Mouse (Mus musculus) CH12.LX (cell line): ENCODE measurements at regions not wholly inside any gene's neighbourhood (a gene's known extent, or its start where the extent isn't known, plus 50 kb on each side); places are given as distances from the start of the nearest gene placed in this dataset.

Experiments used
- DNase-seq: peaks from one replicate; pipeline ENCODE4 v3.0.0-alpha.2; 2013; ENCODE audit errors: extremely low read depth
- H3K27ac ChIP-seq: 2 replicates; pipeline ENCODE4 v1.5.1; 2012; ENCODE audit warnings: low read depth, mild to moderate bottlenecking, control low read depth, moderate library complexity; ENCODE audit not compliant: insufficient read depth
- H3K27me3 ChIP-seq: replicated peaks from 2 replicates; pipeline ENCODE3; 2012; ENCODE audit warnings: inconsistent platforms
- H3K36me3 ChIP-seq, 2 experiments: replicated peaks in 1 of 2; 2 replicates each; pipeline versions ENCODE3 to v1.6.1; 2012; ENCODE audit warnings: inconsistent platforms in 1 of 2, low read length in 1 of 2, mild to moderate bottlenecking in 1 of 2, mixed read lengths in 1 of 2, moderate library complexity in 1 of 2; ENCODE audit not compliant: control insufficient read depth in 1 of 2, insufficient read depth in 1 of 2
- H3K4me1 ChIP-seq, 2 experiments: 2 replicates each; pipeline ENCODE4 v1.6.1; 2012; ENCODE audit warnings: inconsistent platforms in 1 of 2, moderate library complexity in 1 of 2; ENCODE audit not compliant: insufficient read depth in 2 of 2, control insufficient read depth in 1 of 2
- H3K4me2 ChIP-seq: 2 replicates; pipeline ENCODE4 v1.6.1; 2012; ENCODE audit warnings: low read depth, mild to moderate bottlenecking, control low read depth; ENCODE audit not compliant: poor library complexity, insufficient read depth, severe bottlenecking
- H3K4me3 ChIP-seq, 3 experiments: fragments of 150-350 bp in 1 of 3; sonication (generic) in 1 of 3; replicated peaks in 1 of 3; 2 replicates each; pipeline versions ENCODE3 to v1.5.1; 2011 to 2012; ENCODE audit warnings: low read depth in 2 of 3, low read length in 2 of 3, mild to moderate bottlenecking in 2 of 3, moderate library complexity in 2 of 3, control low read depth in 1 of 3, improper control_type of control experiment in 1 of 3, inconsistent platforms in 1 of 3, mixed read lengths in 1 of 3; ENCODE audit not compliant: poor library complexity in 1 of 3
- H3K79me2 ChIP-seq: replicated peaks from 2 replicates; pipeline ENCODE4 v1.6.1; 2012; ENCODE audit warnings: mild to moderate bottlenecking, moderate library complexity; ENCODE audit not compliant: control insufficient read depth, poor library complexity, insufficient read depth, severe bottlenecking; ENCODE audit errors: extremely low read depth
- H3K9ac ChIP-seq: 2 replicates; pipeline ENCODE4 v1.6.1; 2012; ENCODE audit warnings: low read depth, mild to moderate bottlenecking, control low read depth, moderate library complexity; ENCODE audit not compliant: insufficient read depth
- H3K9me3 ChIP-seq: replicated peaks from 2 replicates; pipeline ENCODE3; 2012; ENCODE audit warnings: low read length, inconsistent platforms, mixed read lengths
- BHLHE40 ChIP-seq: IDR thresholded peaks from 2 replicates; pipeline ENCODE4 v1.6.1; 2011; ENCODE audit warnings: mild to moderate bottlenecking, low read depth, low read length, improper control_type of control experiment
- CHD1 ChIP-seq: IDR thresholded peaks from 2 replicates; pipeline ENCODE4 v1.6.1; 2012; ENCODE audit warnings: low read depth, low read length, improper control_type of control experiment, inconsistent platforms
- CHD2 ChIP-seq: IDR thresholded peaks from 2 replicates; pipeline ENCODE4 v1.6.1; 2011; ENCODE audit warnings: low read length, improper control_type of control experiment
- CTCF ChIP-seq, 2 experiments: IDR thresholded peaks in 1 of 2; conservative IDR thresholded peaks in 1 of 2; 2 replicates each; pipeline ENCODE4 v1.5.1; 2011 to 2012; ENCODE audit warnings: low read depth in 2 of 2, low read length in 2 of 2, improper control_type of control experiment in 1 of 2, inconsistent platforms in 1 of 2, mild to moderate bottlenecking in 1 of 2, moderate library complexity in 1 of 2
- E2F4 ChIP-seq: IDR thresholded peaks from 2 replicates; pipeline ENCODE4 v1.6.1; 2011; ENCODE audit warnings: low read depth, low read length, improper control_type of control experiment; ENCODE audit not compliant: insufficient replicate concordance
- ELF1 ChIP-seq: IDR thresholded peaks from 2 replicates; pipeline ENCODE4 v1.6.1; 2014; ENCODE audit warnings: low read depth, mild to moderate bottlenecking, inconsistent platforms, low read length, improper control_type of control experiment
- EP300 ChIP-seq: IDR thresholded peaks from 2 replicates; pipeline ENCODE4 v1.6.1; 2011; ENCODE audit warnings: low read length, improper control_type of control experiment
- ETS1 ChIP-seq: conservative IDR thresholded peaks from 2 replicates; pipeline ENCODE4 v1.6.1; 2012; ENCODE audit warnings: low read depth, mild to moderate bottlenecking, inconsistent platforms, low read length, improper control_type of control experiment, moderate library complexity
- GABPA ChIP-seq: IDR thresholded peaks from 2 replicates; pipeline ENCODE4 v1.6.1; 2012; ENCODE audit warnings: low read depth, low read length, improper control_type of control experiment, inconsistent platforms; ENCODE audit not compliant: insufficient replicate concordance
- HCFC1 ChIP-seq: IDR thresholded peaks from 2 replicates; pipeline ENCODE4 v1.6.1; 2012; ENCODE audit warnings: low read depth, mild to moderate bottlenecking, inconsistent platforms, low read length, improper control_type of control experiment
- IRF4 ChIP-seq: IDR thresholded peaks from 2 replicates; pipeline ENCODE4 v1.6.1; 2014; ENCODE audit warnings: low read depth, mild to moderate bottlenecking, inconsistent platforms, low read length, improper control_type of control experiment
- JUN ChIP-seq: IDR thresholded peaks from 2 replicates; pipeline ENCODE4 v1.6.1; 2011; ENCODE audit warnings: low read depth, mild to moderate bottlenecking, low read length, improper control_type of control experiment, moderate library complexity; ENCODE audit not compliant: insufficient read depth
- JUND ChIP-seq: conservative IDR thresholded peaks from 2 replicates; pipeline ENCODE4 v1.6.1; 2011; ENCODE audit warnings: low read depth, low read length, improper control_type of control experiment
- KAT2A ChIP-seq: IDR thresholded peaks from 2 replicates; pipeline ENCODE4 v1.6.1; 2012; ENCODE audit warnings: low read length, improper control_type of control experiment, inconsistent platforms; ENCODE audit not compliant: insufficient replicate concordance
- MAFK ChIP-seq: IDR thresholded peaks from 2 replicates; pipeline ENCODE4 v1.6.1; 2011; ENCODE audit warnings: low read length, improper control_type of control experiment; ENCODE audit not compliant: insufficient replicate concordance
- MAX ChIP-seq: IDR thresholded peaks from 2 replicates; pipeline ENCODE4 v1.6.1; 2011; ENCODE audit warnings: low read length, improper control_type of control experiment
- MAZ ChIP-seq: IDR thresholded peaks from 2 replicates; pipeline ENCODE4 v1.6.1; 2012; ENCODE audit warnings: low read depth, mild to moderate bottlenecking, inconsistent platforms, low read length, improper control_type of control experiment, moderate library complexity
- MEF2A ChIP-seq: IDR thresholded peaks from 2 replicates; pipeline ENCODE4 v1.6.1; 2014; ENCODE audit warnings: low read depth, mild to moderate bottlenecking, inconsistent platforms, low read length, improper control_type of control experiment, borderline replicate concordance
- MYC ChIP-seq: IDR thresholded peaks from 2 replicates; pipeline ENCODE4 v1.6.1; 2011; ENCODE audit warnings: low read depth, mild to moderate bottlenecking, improper control_type of control experiment, low read length
- NELFE ChIP-seq: IDR thresholded peaks from 2 replicates; pipeline ENCODE4 v1.6.1; 2011; ENCODE audit warnings: low read depth, low read length, improper control_type of control experiment
- NRF1 ChIP-seq: IDR thresholded peaks from 2 replicates; pipeline ENCODE4 v1.6.1; 2014; ENCODE audit warnings: low read depth, mild to moderate bottlenecking, inconsistent platforms, low read length, improper control_type of control experiment, moderate library complexity
- POLR2A ChIP-seq: IDR thresholded peaks from 2 replicates; pipeline ENCODE4 v1.6.1; 2011; ENCODE audit warnings: low read depth, mild to moderate bottlenecking, improper control_type of control experiment, low read length
- POLR2AphosphoS2 ChIP-seq: IDR thresholded peaks from 2 replicates; pipeline ENCODE4 v1.6.1; 2011; ENCODE audit warnings: low read depth, low read length, improper control_type of control experiment
- RAD21 ChIP-seq: IDR thresholded peaks from 2 replicates; pipeline ENCODE4 v1.6.1; 2011; ENCODE audit warnings: low read depth, mild to moderate bottlenecking, low read length, improper control_type of control experiment, moderate library complexity
- RCOR1 ChIP-seq: conservative IDR thresholded peaks from 2 replicates; pipeline ENCODE4 v1.6.1; 2012; ENCODE audit warnings: low read depth, mild to moderate bottlenecking, inconsistent platforms, low read length, improper control_type of control experiment
- SIN3A ChIP-seq: IDR thresholded peaks from 2 replicates; pipeline ENCODE4 v1.6.1; 2012; ENCODE audit warnings: low read length, improper control_type of control experiment, inconsistent platforms
- SMC3 ChIP-seq: IDR thresholded peaks from 2 replicates; pipeline ENCODE4 v1.6.1; 2011; ENCODE audit warnings: low read depth, low read length, improper control_type of control experiment
- TBP ChIP-seq: conservative IDR thresholded peaks from 2 replicates; pipeline ENCODE4 v1.6.1; 2011; ENCODE audit warnings: low read depth, low read length, improper control_type of control experiment
- TCF12 ChIP-seq: IDR thresholded peaks from 2 replicates; pipeline ENCODE4 v1.6.1; 2014; ENCODE audit warnings: low read depth, mild to moderate bottlenecking, inconsistent platforms, low read length, improper control_type of control experiment
- UBTF ChIP-seq: IDR thresholded peaks from 2 replicates; pipeline ENCODE4 v1.6.1; 2012; ENCODE audit warnings: low read depth, mild to moderate bottlenecking, inconsistent platforms, low read length, improper control_type of control experiment, moderate library complexity
- USF1 ChIP-seq: IDR thresholded peaks from 2 replicates; pipeline ENCODE4 v1.6.1; 2014; ENCODE audit warnings: low read depth, mild to moderate bottlenecking, inconsistent platforms, low read length, improper control_type of control experiment
- USF2 ChIP-seq: conservative IDR thresholded peaks from 2 replicates; pipeline ENCODE4 v1.6.1; 2011; ENCODE audit warnings: low read depth, low read length, improper control_type of control experiment
- ZC3H11A ChIP-seq: IDR thresholded peaks from 2 replicates; pipeline ENCODE4 v1.6.1; 2012; ENCODE audit warnings: low read depth, mild to moderate bottlenecking, inconsistent platforms, low read length, improper control_type of control experiment
- ZKSCAN1 ChIP-seq: IDR thresholded peaks from 2 replicates; pipeline ENCODE4 v1.6.1; 2012; ENCODE audit warnings: low read depth, inconsistent platforms, low read length, improper control_type of control experiment, borderline replicate concordance
- ZMIZ1 ChIP-seq: IDR thresholded peaks from 2 replicates; pipeline ENCODE4 v1.6.1; 2012; ENCODE audit warnings: low read depth, mild to moderate bottlenecking, inconsistent platforms, low read length, improper control_type of control experiment
- ZNF384 ChIP-seq: IDR thresholded peaks from 2 replicates; pipeline ENCODE4 v1.6.1; 2012; ENCODE audit warnings: low read depth, low read length, improper control_type of control experiment, inconsistent platforms
- dilution Hi-C: fragments of 300-500 bp; cut with MboI; formaldehyde crosslinking; loops from 2 replicates; pipeline ENCODE4 v1.14.3; 2020; ENCODE audit warnings: low sequenced_read_pairs; ENCODE audit not compliant: extremely low pct_unique_long_range_greater_than_20kb, extremely low pct_ligation_motif_present
- in situ Hi-C: fragments of 300-500 bp; cut with MboI; formaldehyde crosslinking; loops from 3 replicates; pipeline ENCODE4 v1.14.3; 2019; ENCODE audit warnings: low sequenced_read_pairs, low pct_ligation_motif_present, low pct_unique_long_range_greater_than_20kb, mixed read lengths

DNA sequence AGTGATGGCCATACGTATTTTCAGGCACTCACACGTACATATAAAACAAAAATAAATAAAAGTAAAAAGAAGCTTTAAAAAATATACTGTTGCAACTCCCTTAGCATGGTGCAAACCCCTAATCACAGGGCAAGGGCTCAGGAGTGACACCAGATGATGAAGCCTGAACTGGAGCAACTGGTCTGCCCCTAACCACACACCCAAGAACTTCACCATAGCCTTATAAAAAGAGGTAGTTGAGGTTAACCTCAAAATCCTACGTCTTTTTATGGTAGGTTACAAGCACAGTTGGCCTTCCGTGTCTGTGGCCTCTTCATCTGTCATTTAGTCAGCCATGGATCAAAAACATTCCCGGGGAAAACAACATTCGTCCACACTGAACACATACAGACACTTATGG, 96.0 kb downstream of the Mtx3 start:
- H3K36me3 ChIP-seq: no peaks in the 10 kb centered on the region
- dilution Hi-C loops: no loop called here

DNA sequence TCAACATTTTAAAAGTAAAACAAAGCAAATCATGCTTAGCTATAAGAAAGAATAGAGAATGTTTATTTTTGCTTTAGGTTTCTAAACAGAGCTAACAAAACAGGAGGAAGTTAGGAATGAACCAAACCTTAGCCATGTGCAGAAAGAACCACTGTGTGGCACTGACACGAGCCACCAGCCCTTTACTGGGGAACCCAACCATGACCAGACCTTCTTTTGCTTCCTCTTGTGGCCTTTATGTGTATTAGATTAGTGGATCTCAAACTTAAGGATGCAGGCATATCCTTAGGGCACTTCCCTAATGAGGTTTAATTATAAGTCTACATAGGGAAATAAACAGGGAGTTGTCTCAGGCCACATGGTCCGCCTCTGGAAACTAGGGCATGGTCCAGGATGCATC, 104.0 kb downstream of the Mtx3 start:
- in situ Hi-C loops (no loop called here), dilution Hi-C loops (no loop called here)
- peaks cover 6 to 29% of the 10 kb centered on the region in 2 experiments for H3K4me1 ChIP-seq
- no peaks in the 10 kb centered on the region for H3K36me3 ChIP-seq
- peak; percentile 47 for DNase-seq
- no peak overlapping the region for H3K27ac ChIP-seq
- no peaks in the 10 kb centered on the region for H3K27me3 ChIP-seq
- no peaks in the 10 kb centered on the region for H3K9me3 ChIP-seq
- no peak overlapping the region for H3K4me2 ChIP-seq
- no peaks in the 10 kb centered on the region for H3K79me2 ChIP-seq
- TF ChIP-seq MAX: 0 out of 2 replicates have a peak, but pooled peaks have one; percentile 43
- no peak for TF ChIP-seq GABPA
- no peak for TF ChIP-seq EP300
- TF ChIP-seq JUND: no peak
- TF ChIP-seq KAT2A: no peak
- peak in 1 of 2 experiments; percentile 51; a peak in 2 of 4 replicates for TF ChIP-seq CTCF (conservative IDR thresholded peaks at IDR 0.05 in 1 of 2, IDR thresholded peaks at IDR 0.05 in 1 of 2; ENCODE audit: low read depth in 2 of 2, low read length in 2 of 2)
- peak; percentile 41 for TF ChIP-seq BHLHE40
- TF ChIP-seq IRF4: no peak
- 0 out of 2 replicates have a peak, but pooled peaks have one; percentile 44 for TF ChIP-seq MYC
- TF ChIP-seq RAD21: peak; percentile 15
- no peak for TF ChIP-seq NELFE
- TF ChIP-seq HCFC1: no peak
- TF ChIP-seq ELF1: peak; percentile 8; the same call in 1 of the 2 replicates
- TF ChIP-seq SIN3A: no peak
- TF ChIP-seq SMC3: peak; percentile 44
- H3K9ac ChIP-seq: no peak overlapping the region
- H3K4me3 ChIP-seq: no peak overlapping the region

More for the DNA sequence above, 96.0 kb downstream of the Mtx3 start:
- no peak overlapping the region for H3K9ac ChIP-seq
- no peak overlapping the region for H3K4me2 ChIP-seq
- peaks cover 3 to 11% of the 10 kb centered on the region in 2 experiments; a peak in 2 of 4 replicates for H3K4me1 ChIP-seq
- in situ Hi-C loops: no loop called here
- no peak overlapping the region for H3K27ac ChIP-seq
- H3K79me2 ChIP-seq: no peaks in the 10 kb centered on the region
- no peak overlapping the region for H3K4me3 ChIP-seq
- peak; percentile 41 for DNase-seq
- TF ChIP-seq ETS1 (peak; percentile 11; the same call in 1 of the 2 replicates), CHD1 (no peak), EP300 (peak; percentile 37; the same call in 1 of the 2 replicates), TBP (no peak), ZMIZ1 (no peak), ZKSCAN1 (no peak), SIN3A (no peak), JUN (no peak), BHLHE40 (0 out of 2 replicates have a peak, but pooled peaks have one; percentile 13), CTCF (conservative IDR thresholded peaks at IDR 0.05 in 1 of 2, IDR thresholded peaks at IDR 0.05 in 1 of 2; ENCODE audit: low read depth in 2 of 2, low read length in 2 of 2) (no peak), GABPA (no peak), USF1 (no peak), HCFC1 (no peak), MYC (no peak), NRF1 (no peak), CHD2 (no peak), MAFK (peak; percentile 73), E2F4 (no peak), ZNF384 (no peak), MAX (no peak), RAD21 (no peak), TCF12 (no peak), RCOR1 (no peak), POLR2A (no peak), MAZ (no peak), ZC3H11A (no peak), POLR2AphosphoS2 (no peak), UBTF (no peak), JUND (no peak), KAT2A (no peak), NELFE (no peak), ELF1 (no peak), MEF2A (no peak), USF2 (no peak), IRF4 (no peak)
- H3K27me3 ChIP-seq: peaks cover 5% of the 10 kb centered on the region
- H3K9me3 ChIP-seq: no peaks in the 10 kb centered on the region
